Mouse (Mus musculus) lung, embryonic 16.5 days (tissue): Measurements from ENCODE around the gene Szrd1. TPM values are rescaled to one million over a fixed set of nuclear protein-coding genes. Genes with fewer than 3 reads are reported as not detected.
"Not testable (repeated sequence)": the region's sequence is repeated elsewhere in the genome, so short reads cannot be mapped to it uniquely, and the experiment has no call there.

Experiments used
- ATAC-seq: fragments of 200-750 bp; cut with Nextera tagmentation; 2 replicates; pipeline ENCODE4 v1.8.0; 2017; ENCODE audit warnings: low read depth, mild to moderate bottlenecking, moderate library complexity
- H3K27ac ChIP-seq: fragments of 300-500 bp; sonication (generic); 2 replicates; pipeline ENCODE4 v1.5.1; 2014; ENCODE audit warnings: mild to moderate bottlenecking, control low read depth, low read length
- H3K27me3 ChIP-seq: fragments of 300-500 bp; sonication (generic); 2 replicates; pipeline ENCODE4 v1.6.1; 2014; ENCODE audit warnings: low read depth, low read length, mixed read lengths; ENCODE audit not compliant: control insufficient read depth, insufficient read depth
- H3K36me3 ChIP-seq: fragments of 300-500 bp; sonication (generic); 2 replicates; pipeline ENCODE4 v1.6.1; 2014; ENCODE audit warnings: low read length; ENCODE audit not compliant: control insufficient read depth, insufficient read depth
- H3K4me1 ChIP-seq: fragments of 300-500 bp; sonication (generic); replicated peaks from 2 replicates; pipeline ENCODE4 v1.6.1; 2014; ENCODE audit warnings: low read length, mixed read lengths; ENCODE audit not compliant: control insufficient read depth, insufficient read depth
- H3K4me2 ChIP-seq: fragments of 300-500 bp; sonication (generic); 2 replicates; pipeline ENCODE4 v1.6.1; 2014; ENCODE audit warnings: low read depth, low read length, control low read depth
- H3K4me3 ChIP-seq: fragments of 300-500 bp; sonication (generic); 2 replicates; pipeline ENCODE4 v1.5.1; 2014; ENCODE audit warnings: mild to moderate bottlenecking, low read length, control low read depth
- H3K9ac ChIP-seq: fragments of 300-500 bp; sonication (generic); 2 replicates; pipeline ENCODE4 v1.6.1; 2014; ENCODE audit warnings: low read length, control low read depth
- H3K9me3 ChIP-seq: fragments of 300-500 bp; sonication (generic); 2 replicates; pipeline ENCODE4 v1.6.1; 2016; ENCODE audit warnings: low read length; ENCODE audit not compliant: control insufficient read depth
- WGBS: fragments of 180-500 bp; shearing (Covaris S2); extraction: QIAGEN DNeasy Blood & Tissue Kit; methylation state at CpG from one replicate; pipeline ENCODE4 v1.1.7; 2014; 5-methylcytosine and 5-hydroxymethylcytosine counted together
- polyA plus RNA-seq: library from polyadenylated mRNA; unstranded; fragments of >200 nt; fragmentation: Nextera tagmentation; extraction: Ambion mirVana; gene quantifications from 2 replicates; pipeline ENCODE4 v1.2.1, GENCODE M21; 2015

The Szrd1 gene
- polyA plus RNA-seq, 1 experiment from 2014 or later: 44.6 TPM

GRCm38 (mm10) chr4:141140354-141140753 is 779 bp upstream of the Szrd1 start:
- 87% methylated on average over 9 of the region's 9 CpGs for WGBS
- ATAC-seq, H3K9me3 ChIP-seq, H3K4me2 ChIP-seq, H3K36me3 ChIP-seq, H3K4me3 ChIP-seq, H3K27me3 ChIP-seq, H3K27ac ChIP-seq, H3K9ac ChIP-seq: not testable (repeated sequence)
- peaks cover 29% of the 10 kb centered on the region for H3K4me1 ChIP-seq

GRCm38 (mm10) chr4:141138425-141139115 is 1.0 kb downstream of the Szrd1 start:
- H3K4me1 ChIP-seq: peaks cover 45% of the 10 kb centered on the region
- peak overlapping the region; percentile 97 for H3K27ac ChIP-seq
- WGBS: under 1% methylated on average over 29 of the region's 29 CpGs
- peak overlapping the region; percentile 91 for H3K4me3 ChIP-seq
- ATAC-seq: peak; percentile 19
- H3K36me3 ChIP-seq: no peaks in the 10 kb centered on the region
- H3K9ac ChIP-seq: peak overlapping the region; percentile 95
- H3K27me3 ChIP-seq: no peaks in the 10 kb centered on the region
- H3K4me2 ChIP-seq: peak overlapping the region; percentile 81
- H3K9me3 ChIP-seq: no peaks in the 10 kb centered on the region

GRCm38 (mm10) chr4:141137740-141138139 is 1.8 kb downstream of the Szrd1 start:
- Histone ChIP-seq H3K4me3 (peak overlapping the region; percentile 91), H3K4me2 (peak overlapping the region; percentile 81), H3K9ac (peak overlapping the region; percentile 37; the same call in 1 of the 2 replicates), H3K4me1 (peaks cover 52% of the 10 kb centered on the region)
- H3K9me3 ChIP-seq, H3K27me3 ChIP-seq, H3K27ac ChIP-seq, H3K36me3 ChIP-seq, ATAC-seq: not testable (repeated sequence)
- WGBS: 57% methylated on average over 2 of the region's 3 CpGs

GRCm38 (mm10) chr4:141136126-141136525 is 3.4 kb downstream of the Szrd1 start:
- Histone ChIP-seq H3K4me3 (no peak overlapping the region), H3K4me2 (no peak overlapping the region), H3K27ac (no peak overlapping the region), H3K4me1 (peaks cover 63% of the 10 kb centered on the region), H3K27me3 (no peaks in the 10 kb centered on the region), H3K9ac (0 out of 2 replicates have a peak overlapping the region, but pooled peaks have one; percentile 2), H3K9me3 (no peaks in the 10 kb centered on the region), H3K36me3 (no peaks in the 10 kb centered on the region)
- no peak for ATAC-seq
- WGBS: 73% methylated on average over 7 of the region's 7 CpGs

GRCm38 (mm10) chr4:141134751-141135530 is 4.6 kb downstream of the Szrd1 start:
- no peak for ATAC-seq

GRCm38 (mm10) chr4:141134031-141134441 is 5.5 kb downstream of the Szrd1 start:
- Histone ChIP-seq H3K4me3 (no peak overlapping the region), H3K4me1 (peaks cover 79% of the 10 kb centered on the region), H3K36me3 (no peaks in the 10 kb centered on the region), H3K9ac (no peak overlapping the region; the same call in 1 of the 2 replicates), H3K9me3 (no peaks in the 10 kb centered on the region), H3K4me2 (peak overlapping the region; percentile 21), H3K27ac (peak overlapping the region; percentile 61), H3K27me3 (no peaks in the 10 kb centered on the region)
- WGBS: 42% methylated on average over 8 of the region's 8 CpGs
- no peak for ATAC-seq

More at GRCm38 (mm10) chr4:141134751-141135530, 4.6 kb downstream of the Szrd1 start:
- Histone ChIP-seq H3K27ac (peak overlapping the region; percentile 61), H3K4me3 (no peak overlapping the region), H3K4me1 (peaks cover 72% of the 10 kb centered on the region), H3K27me3 (no peaks in the 10 kb centered on the region), H3K4me2 (peak overlapping the region; percentile 21; the same call in 1 of the 2 replicates), H3K36me3 (no peaks in the 10 kb centered on the region), H3K9me3 (no peaks in the 10 kb centered on the region), H3K9ac (no peak overlapping the region)
- WGBS: 64% methylated on average over 20 of the region's 20 CpGs

- H3K9ac ChIP-seq: 0 out of 2 replicates have a peak overlapping the region, but pooled peaks have one; percentile 5
- no peak overlapping the region for H3K4me3 ChIP-seq
- no peaks in the 10 kb centered on the region for H3K36me3 ChIP-seq
- peaks cover 78% of the 10 kb centered on the region for H3K4me1 ChIP-seq
- H3K4me2 ChIP-seq: no peak overlapping the region
- ATAC-seq: peak; percentile 10; the same call in 1 of the 2 replicates
- WGBS: 26% methylated on average over 8 of the region's 8 CpGs
- no peaks in the 10 kb centered on the region for H3K9me3 ChIP-seq
- H3K27ac ChIP-seq: peak overlapping the region; percentile 97
- H3K27me3 ChIP-seq: no peaks in the 10 kb centered on the region
These were observed 6.3 kb downstream of the Szrd1 start for GRCm38 (mm10) chr4:141133227-141133626.

- Histone ChIP-seq H3K4me2 (peak overlapping the region; percentile 38), H3K4me1 (peaks cover 70% of the 10 kb centered on the region), H3K4me3 (no peak overlapping the region), H3K36me3 (no peaks in the 10 kb centered on the region), H3K9me3 (no peaks in the 10 kb centered on the region), H3K27ac (peak overlapping the region; percentile 97), H3K27me3 (no peaks in the 10 kb centered on the region), H3K9ac (peak overlapping the region; percentile 43)
- 31% methylated on average over 8 of the region's 8 CpGs for WGBS
- ATAC-seq: no peak
These were observed 7.4 kb downstream of the Szrd1 start for GRCm38 (mm10) chr4:141132191-141132590.

- no peaks in the 10 kb centered on the region for H3K27me3 ChIP-seq
- WGBS: 31% methylated on average over 5 of the region's 5 CpGs
- no peak overlapping the region for H3K4me3 ChIP-seq
- H3K4me1 ChIP-seq: peaks cover 65% of the 10 kb centered on the region
- no peaks in the 10 kb centered on the region for H3K36me3 ChIP-seq
- H3K4me2 ChIP-seq: peak overlapping the region; percentile 38
- no peaks in the 10 kb centered on the region for H3K9me3 ChIP-seq
- peak overlapping the region; percentile 43 for H3K9ac ChIP-seq
- peak; percentile 81 for ATAC-seq
- H3K27ac ChIP-seq: peak overlapping the region; percentile 97
These were observed 8.0 kb downstream of the Szrd1 start for GRCm38 (mm10) chr4:141131531-141132061.
